Mouse (Mus musculus) liver, embryonic 14.5 days (tissue): Measurements from ENCODE around the gene Mylk. TPM values are rescaled to one million over a fixed set of nuclear protein-coding genes. Genes with fewer than 3 reads are reported as not detected.

Experiments used
- ATAC-seq: fragments of 200-750 bp; cut with Nextera tagmentation; 2 replicates; pipeline ENCODE4 v1.8.0; 2017; ENCODE audit warnings: moderate number of reproducible peaks, mild to moderate bottlenecking, moderate library complexity; ENCODE audit not compliant: insufficient read depth
- DNase-seq, 3 experiments: peaks; one replicate each; pipeline ENCODE4 v3.0.0-alpha.2; 2012 to 2013; ENCODE audit warnings: low read depth in 3 of 3, low spot score in 3 of 3
- H3K27ac ChIP-seq: fragments of 300-500 bp; sonication (generic); 2 replicates; pipeline ENCODE4 v1.5.1; 2014; ENCODE audit warnings: moderate library complexity, mild to moderate bottlenecking, control low read depth, inconsistent platforms
- H3K27me3 ChIP-seq: fragments of 300-500 bp; sonication (generic); 2 replicates; pipeline ENCODE4 v1.6.1; 2014; ENCODE audit warnings: mild to moderate bottlenecking, low read length, moderate library complexity; ENCODE audit not compliant: control insufficient read depth, insufficient read depth
- H3K36me3 ChIP-seq: fragments of 300-500 bp; sonication (generic); replicated peaks from 2 replicates; pipeline ENCODE4 v1.6.1; 2014; ENCODE audit warnings: low read depth; ENCODE audit not compliant: control insufficient read depth, insufficient read depth
- H3K4me1 ChIP-seq, 2 experiments: fragments of 200-500 bp in 1 of 2; fragments of 300-500 bp in 1 of 2; sonication (generic) in 1 of 2; replicated peaks; 2 replicates each; pipeline ENCODE4 v1.6.1; 2012 to 2014; ENCODE audit warnings: antibody characterized with exemption in 1 of 2, inconsistent platforms in 1 of 2, low read length in 1 of 2; ENCODE audit not compliant: control insufficient read depth in 2 of 2, insufficient read depth in 2 of 2
- H3K4me2 ChIP-seq: fragments of 300-500 bp; sonication (generic); 2 replicates; pipeline ENCODE4 v1.6.1; 2014; ENCODE audit warnings: low read depth, mild to moderate bottlenecking, control low read depth, moderate library complexity
- H3K4me3 ChIP-seq, 2 experiments: fragments of 200-500 bp in 1 of 2; fragments of 300-500 bp in 1 of 2; sonication (generic) in 1 of 2; 2 replicates each; pipeline ENCODE4 v1.5.1; 2012 to 2014; ENCODE audit warnings: low read depth in 2 of 2, low read length in 2 of 2, mild to moderate bottlenecking in 2 of 2, control low read depth in 1 of 2, inconsistent platforms in 1 of 2, moderate library complexity in 1 of 2; ENCODE audit not compliant: insufficient read depth in 1 of 2
- H3K9ac ChIP-seq: fragments of 300-500 bp; sonication (generic); replicated peaks from 2 replicates; pipeline ENCODE4 v1.6.1; 2014; ENCODE audit warnings: mild to moderate bottlenecking, control low read depth, moderate library complexity
- H3K9me3 ChIP-seq: fragments of 300-500 bp; sonication (generic); 2 replicates; pipeline ENCODE4 v1.6.1; 2016; ENCODE audit warnings: low read length, mixed read lengths; ENCODE audit not compliant: control insufficient read depth
- CTCF ChIP-seq: IDR thresholded peaks from 2 replicates; pipeline ENCODE4 v1.5.1; 2016; ENCODE audit warnings: antibody characterized with exemption, low read depth, control low read depth
- EP300 ChIP-seq: IDR thresholded peaks from 2 replicates; pipeline ENCODE4 v1.6.1; 2016; ENCODE audit warnings: antibody characterized with exemption, low read depth
- WGBS: fragments of 180-500 bp; shearing (Covaris S2); extraction: QIAGEN DNeasy Blood & Tissue Kit; methylation state at CpG from one replicate; pipeline ENCODE4 v1.1.7; 2014; ENCODE audit not compliant: insufficient replicate concordance; 5-methylcytosine and 5-hydroxymethylcytosine counted together
- polyA plus RNA-seq, 2 experiments: library from polyadenylated mRNA; depleted of rRNA in 1 of 2; stranded (reverse) in 1 of 2; unstranded in 1 of 2; fragments of >200 nt; fragmentation: Nextera tagmentation in 1 of 2; extraction: Ambion mirVana in 1 of 2; gene quantifications; 2 replicates each; pipeline versions ENCODE4 v1.2.1 to v1.2.3; 2012 to 2014

Gene Mylk
- polyA plus RNA-seq, 2 experiments: 4.4 to 5.4 TPM

- WGBS: 58% methylated on average over 5 of the region's 5 CpGs
- Histone ChIP-seq H3K27me3 (no peaks in the 10 kb centered on the region), H3K27ac (no peak overlapping the region), H3K36me3 (no peaks in the 10 kb centered on the region), H3K4me1 (peaks cover 0 to 26% of the 10 kb centered on the region in 2 experiments; a peak in 3 of 4 replicates), H3K9ac (no peak overlapping the region), H3K4me3 (no peak overlapping the region), H3K4me2 (no peak overlapping the region), H3K9me3 (no peaks in the 10 kb centered on the region)
- TF ChIP-seq EP300 (no peak), CTCF (no peak)
- no peak for DNase-seq
- ATAC-seq: no peak
Observed at GRCm38 (mm10) chr16:34939951-34940350, 194.9 kb downstream of the Mylk start.

GRCm38 (mm10) chr16:34940363-34940762 is 195.4 kb downstream of the Mylk start:
- WGBS: 57% methylated on average over 5 of the region's 5 CpGs
- no peaks in the 10 kb centered on the region for H3K36me3 ChIP-seq
- no peaks in the 10 kb centered on the region for H3K9me3 ChIP-seq
- no peak overlapping the region for H3K4me2 ChIP-seq
- no peaks in the 10 kb centered on the region for H3K27me3 ChIP-seq
- no peak for TF ChIP-seq EP300
- no peak for TF ChIP-seq CTCF
- H3K9ac ChIP-seq: no peak overlapping the region
- H3K4me3 ChIP-seq: no peak overlapping the region
- ATAC-seq (no peak), DNase-seq (no peak)
- H3K4me1 ChIP-seq: peaks cover 0 to 26% of the 10 kb centered on the region in 2 experiments; a peak in 3 of 4 replicates
- H3K27ac ChIP-seq: no peak overlapping the region

GRCm38 (mm10) chr16:34941915-34942314 is 196.9 kb downstream of the Mylk start:
- no peaks in the 10 kb centered on the region for H3K9me3 ChIP-seq
- H3K27ac ChIP-seq: no peak overlapping the region
- TF ChIP-seq EP300: no peak
- no peak for TF ChIP-seq CTCF
- H3K4me1 ChIP-seq: peaks cover 0 to 15% of the 10 kb centered on the region in 2 experiments; a peak in 3 of 4 replicates
- H3K4me2 ChIP-seq: no peak overlapping the region
- no peaks in the 10 kb centered on the region for H3K36me3 ChIP-seq
- ATAC-seq (no peak), DNase-seq (no peak)
- 26% methylated on average over 3 of the region's 3 CpGs for WGBS
- no peak overlapping the region for H3K4me3 ChIP-seq
- no peaks in the 10 kb centered on the region for H3K27me3 ChIP-seq
- no peak overlapping the region for H3K9ac ChIP-seq

- Histone ChIP-seq H3K4me1 (no peaks in the 10 kb centered on the region), H3K27me3 (no peaks in the 10 kb centered on the region), H3K4me2 (no peak overlapping the region), H3K36me3 (no peaks in the 10 kb centered on the region), H3K9me3 (no peaks in the 10 kb centered on the region), H3K9ac (no peak overlapping the region), H3K4me3 (no peak overlapping the region), H3K27ac (no peak overlapping the region)
- DNase-seq (no peak), ATAC-seq (no peak)
- TF ChIP-seq CTCF (no peak), EP300 (no peak)
- 75% methylated on average over 3 of the region's 3 CpGs for WGBS
Observed at GRCm38 (mm10) chr16:34946301-34946700, 201.3 kb downstream of the Mylk start.

- no peaks in the 10 kb centered on the region; a peak in 1 of 4 replicates for H3K4me1 ChIP-seq
- 35% methylated on average over 9 of the region's 9 CpGs for WGBS
- DNase-seq (no peak), ATAC-seq (no peak)
- no peaks in the 10 kb centered on the region for H3K27me3 ChIP-seq
- H3K4me3 ChIP-seq: no peak overlapping the region
- no peak overlapping the region for H3K9ac ChIP-seq
- no peak overlapping the region for H3K4me2 ChIP-seq
- H3K27ac ChIP-seq: no peak overlapping the region
- TF ChIP-seq EP300 (no peak), CTCF (no peak)
- no peaks in the 10 kb centered on the region for H3K9me3 ChIP-seq
- no peaks in the 10 kb centered on the region for H3K36me3 ChIP-seq
Observed at GRCm38 (mm10) chr16:34950935-34951334, 205.9 kb downstream of the Mylk start.
